Mouse (Mus musculus): ENCODE measurements around the gene Gstt4. TPM values are rescaled to one million over a fixed set of nuclear protein-coding genes. Genes with fewer than 3 reads are reported as not detected.

Gstt4 gene
- total RNA-seq, 1 experiment from 2014 or later: not detected

Other genes starting within 250 kb of the Gstt4 start
- gene Ggt5, start 233.2 kb downstream of the Gstt4 start, total RNA-seq (2017): 40.3 and 58.7 TPM in 2 replicates
- gene Susd2, start 178.5 kb downstream of the Gstt4 start, total RNA-seq (2017): 0.47 and 0.74 TPM in 2 replicates
- 43.8 and 44.3 TPM in 2 replicates for gene Cabin1, start 58.2 kb downstream of the Gstt4 start, total RNA-seq (2017)
- gene Ddt, start 49.1 kb downstream of the Gstt4 start, total RNA-seq (2017): 16.6 and 25.1 TPM in 2 replicates
- not detected in 2 replicates for gene Gm20441, start 41.6 kb downstream of the Gstt4 start, total RNA-seq (2017)
- gene Gstt3, start 41.1 kb downstream of the Gstt4 start, total RNA-seq (2017): 0.37 TPM in 1 of 2 replicates, not detected in the other
- gene Gstt1, start 24.0 kb downstream of the Gstt4 start, total RNA-seq (2017): not detected in 2 replicates
- gene Gstt2, start 14.9 kb upstream of the Gstt4 start, total RNA-seq (2017): 9.1 and 16.6 TPM in 2 replicates
- 54.1 and 62.7 TPM in 2 replicates for gene Mif, start 37.7 kb upstream of the Gstt4 start, total RNA-seq (2017)
- gene Derl3, start 70.9 kb upstream of the Gstt4 start, total RNA-seq (2017): 1.2 and 2.0 TPM in 2 replicates
- gene Smarcb1, start 99.1 kb upstream of the Gstt4 start, total RNA-seq (2017): 45.7 and 54.5 TPM in 2 replicates
- gene Chchd10, start 110.6 kb upstream of the Gstt4 start, total RNA-seq (2017): 66.8 and 75.6 TPM in 2 replicates
- gene Mmp11, start 114.0 kb upstream of the Gstt4 start, total RNA-seq (2017): 1.5 and 2.0 TPM in 2 replicates
- gene Gm867, start 118.1 kb upstream of the Gstt4 start, total RNA-seq (2017): 0.81 TPM in 1 of 2 replicates, not detected in the other
- 76.5 and 79.1 TPM in 2 replicates for gene Vpreb3, start 120.5 kb upstream of the Gstt4 start, total RNA-seq (2017)
- 0.37 and 0.81 TPM in 2 replicates for gene Gm5134, start 132.0 kb upstream of the Gstt4 start, total RNA-seq (2017)
- 6.1 and 10.6 TPM in 2 replicates for gene Zfp280b, start 210.1 kb upstream of the Gstt4 start, total RNA-seq (2017)